Mouse (Mus musculus): ENCODE measurements around the gene Them7.

Them7 gene

DNA sequence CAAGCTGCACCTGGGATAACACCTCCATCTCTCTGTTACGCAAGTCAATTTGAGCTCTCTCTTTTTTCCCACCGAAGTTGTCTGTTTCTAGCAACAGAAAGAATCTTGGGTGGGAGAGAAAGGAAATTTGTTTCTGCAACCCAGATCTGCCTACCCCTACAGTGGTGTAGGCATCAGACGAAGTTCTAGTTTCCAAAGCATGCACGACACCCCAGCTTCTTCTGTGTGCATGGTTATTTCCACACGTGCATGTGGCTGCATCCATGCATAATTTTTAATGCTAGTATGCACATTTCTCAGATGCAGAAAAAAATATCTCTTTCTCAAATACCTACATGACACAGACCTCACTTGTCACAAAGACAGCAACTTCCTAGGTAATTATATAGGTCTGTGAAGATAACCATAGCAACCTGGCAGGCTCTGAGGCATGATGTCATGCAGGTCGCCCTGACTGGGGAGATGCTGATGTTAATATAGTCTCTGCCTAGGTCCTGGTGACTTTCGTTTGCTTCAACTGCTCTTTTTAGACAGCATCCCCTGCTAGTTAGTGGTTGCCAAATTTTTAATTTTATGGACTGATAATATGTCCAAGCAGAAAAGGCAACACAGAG, 192.0 kb downstream of the Them7 start:
- DNase-seq (ENCODE audit: low spot score) = no peak

DNA sequence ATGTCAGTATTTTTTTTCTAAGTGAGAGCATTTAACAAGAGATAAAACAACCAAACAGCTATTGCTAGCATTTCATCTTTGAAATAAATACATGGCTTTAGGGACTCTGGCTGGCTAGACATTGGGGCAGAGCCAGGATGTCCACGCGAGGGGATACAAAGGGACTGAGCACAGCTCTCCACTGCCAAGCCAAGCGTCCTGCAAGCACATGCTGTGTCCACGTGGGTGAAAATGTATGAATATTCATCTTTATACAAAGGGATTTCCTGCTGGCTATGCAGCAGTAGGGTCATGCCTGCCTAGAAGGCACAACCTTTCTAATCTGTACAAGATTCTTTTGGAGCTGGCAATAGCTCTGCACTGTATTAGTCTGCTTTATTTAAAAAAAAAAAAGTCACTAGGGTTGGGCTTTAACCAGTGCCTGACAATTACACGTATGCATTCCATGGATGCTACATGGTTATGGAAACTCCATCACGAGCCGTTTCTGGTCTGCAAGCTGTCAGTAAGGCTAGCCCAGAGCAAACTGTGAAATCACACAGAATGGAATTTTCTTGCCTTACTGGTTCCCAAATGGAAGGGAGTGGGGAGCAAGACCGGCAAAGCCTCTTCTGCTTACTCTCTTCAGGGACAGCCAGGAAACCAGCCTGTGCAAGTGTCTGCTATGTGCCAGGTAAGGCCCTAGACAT, 192.7 kb downstream of the Them7 start:
- no peak for DNase-seq (ENCODE audit: low spot score)

DNA sequence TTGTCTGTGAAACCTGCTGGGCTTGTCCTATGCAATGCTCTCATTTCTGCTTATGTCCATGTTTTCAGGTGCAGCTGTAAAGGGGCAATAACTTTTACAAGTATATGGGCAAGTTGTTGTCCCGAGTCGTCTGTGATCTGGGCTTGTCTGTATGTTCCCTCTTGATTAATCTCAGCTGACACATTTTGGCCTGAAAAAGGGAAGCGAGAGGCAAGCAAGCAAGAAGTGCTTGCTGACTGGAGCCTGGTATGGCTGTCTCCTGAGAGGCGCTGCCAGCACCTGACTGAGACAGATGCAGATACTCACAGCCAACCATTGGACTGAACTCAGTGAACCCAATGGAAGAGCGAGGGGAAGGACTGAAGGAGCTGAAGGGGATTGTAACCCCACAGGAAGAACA, 193.5 kb downstream of the Them7 start:
- no peak for DNase-seq (ENCODE audit: low spot score)

DNA sequence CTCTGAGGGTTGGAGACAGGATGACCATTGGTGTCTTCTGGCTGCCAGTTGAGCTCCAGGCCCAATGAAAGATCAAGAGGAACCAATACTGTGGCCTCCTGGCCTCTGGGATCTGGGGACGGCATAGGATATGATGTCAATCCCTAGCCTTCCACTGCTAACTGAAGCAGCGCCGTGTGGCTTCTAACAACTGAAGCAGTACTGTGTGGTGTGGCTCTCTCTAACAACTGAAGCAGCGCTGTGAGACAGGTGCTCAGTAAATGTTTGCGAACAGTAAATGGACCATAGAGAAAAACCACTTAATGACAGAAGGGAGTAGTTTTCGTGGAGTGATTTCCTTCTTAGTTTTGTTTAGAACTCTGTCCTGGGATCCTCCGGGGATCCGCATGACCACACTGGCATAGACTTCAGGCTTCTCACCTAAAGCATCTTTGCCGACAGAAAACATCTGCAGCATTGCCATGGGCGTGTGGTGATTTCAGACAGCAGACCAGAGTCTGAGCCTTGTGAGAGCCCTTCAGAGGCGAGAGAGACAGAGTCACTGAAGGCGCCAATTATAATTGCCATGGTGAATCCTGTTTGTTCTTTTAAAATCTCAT, 194.6 kb downstream of the Them7 start:
- DNase-seq (ENCODE audit: low spot score) = no peak

DNA sequence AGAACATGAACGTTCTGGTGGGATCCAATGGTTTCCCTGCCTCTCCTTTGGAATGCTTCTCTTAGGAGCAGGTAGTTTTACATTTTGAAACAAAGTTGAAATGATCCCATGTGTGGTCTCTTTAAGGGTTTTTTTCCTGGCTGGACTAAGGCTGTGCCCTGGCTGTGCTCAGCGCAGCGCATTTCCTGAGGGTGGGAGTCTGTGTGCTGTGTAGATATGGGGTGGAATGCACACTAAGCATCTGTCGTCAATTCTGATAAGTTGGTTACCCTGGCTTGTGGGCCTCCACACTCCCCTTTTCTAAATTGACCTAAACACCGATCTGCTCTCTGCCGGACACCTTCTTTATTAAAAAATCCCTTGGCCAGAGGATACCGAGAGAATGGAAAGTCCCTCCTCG, 203.3 kb downstream of the Them7 start:
- DNase-seq (ENCODE audit: low spot score) = no peak

DNA sequence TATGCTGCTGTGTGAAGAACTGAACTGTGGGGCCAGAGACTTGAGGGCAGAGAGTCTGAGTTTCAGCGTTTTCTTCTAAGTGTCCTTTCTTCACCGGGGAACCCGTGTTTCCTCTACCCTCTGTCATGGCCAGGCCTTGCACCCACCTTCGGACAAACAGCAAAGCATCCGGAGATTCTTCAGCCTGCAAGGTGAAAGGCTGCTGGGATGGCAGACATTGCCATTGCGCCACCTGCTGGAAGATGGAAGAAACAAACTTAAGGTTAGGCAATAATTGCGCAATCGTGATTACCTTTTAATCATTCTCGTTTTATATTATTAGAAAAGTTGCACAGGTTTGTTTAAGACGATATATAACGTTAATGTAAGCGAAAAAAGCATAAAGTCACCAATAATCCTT, 203.9 kb downstream of the Them7 start:
- DNase-seq (ENCODE audit: low spot score) = peak; percentile 17

DNA sequence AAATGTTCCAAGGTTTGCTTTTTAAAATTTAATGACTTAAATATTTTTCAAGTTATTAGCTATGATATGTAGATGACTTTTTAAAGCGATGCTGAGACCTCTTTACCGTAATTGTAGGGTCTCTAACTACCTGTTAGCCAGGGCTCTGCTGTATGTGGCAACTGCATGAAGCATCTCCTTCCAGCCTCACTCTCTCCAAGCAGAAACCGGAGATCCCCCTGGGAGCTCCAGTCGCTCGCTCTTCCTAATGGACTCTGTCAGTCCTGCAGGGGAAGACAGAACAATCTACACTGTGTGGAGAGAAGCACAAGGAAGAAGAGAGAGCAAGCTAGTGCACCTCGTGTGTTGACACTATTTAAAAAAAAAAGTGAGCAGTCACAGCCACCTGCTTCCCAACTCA, 204.3 kb downstream of the Them7 start:
- no peak for DNase-seq (ENCODE audit: low spot score)
